Mouse (Mus musculus) forebrain, embryonic 12.5 days (tissue): ENCODE measurements around the gene Atxn10. TPM values are rescaled to one million over a fixed set of nuclear protein-coding genes. Genes with fewer than 3 reads are reported as not detected.
A peak's percentile ranks its signal among the peaks of the same experiment; 100 is the strongest.

Experiments used
- ATAC-seq: fragments of 200-750 bp; cut with Nextera tagmentation; 2 replicates; pipeline ENCODE4 v1.8.0; 2017; ENCODE audit warnings: moderate TSS enrichment; ENCODE audit not compliant: low FRiP score
- H3K27ac ChIP-seq: fragments of 300-500 bp; sonication (generic); 2 replicates; pipeline ENCODE4 v1.5.1; 2016; ENCODE audit warnings: mild to moderate bottlenecking
- H3K27me3 ChIP-seq: fragments of 300-500 bp; sonication (generic); 2 replicates; pipeline ENCODE4 v1.6.1; 2016; ENCODE audit warnings: mild to moderate bottlenecking
- H3K36me3 ChIP-seq: fragments of 300-500 bp; sonication (generic); replicated peaks from 2 replicates; pipeline ENCODE4 v1.6.1; 2016; ENCODE audit warnings: mild to moderate bottlenecking
- H3K4me1 ChIP-seq: fragments of 300-500 bp; sonication (generic); 2 replicates; pipeline ENCODE4 v1.6.1; 2016
- H3K4me2 ChIP-seq: fragments of 300-500 bp; sonication (generic); 2 replicates; pipeline ENCODE4 v1.6.1; 2016; ENCODE audit warnings: mild to moderate bottlenecking, moderate library complexity
- H3K4me3 ChIP-seq: fragments of 300-500 bp; sonication (generic); replicated peaks from 2 replicates; pipeline ENCODE4 v1.5.1; 2016; ENCODE audit warnings: mild to moderate bottlenecking
- H3K9ac ChIP-seq: fragments of 300-500 bp; sonication (generic); 2 replicates; pipeline ENCODE4 v1.6.1; 2016; ENCODE audit warnings: mild to moderate bottlenecking
- H3K9me3 ChIP-seq: fragments of 300-500 bp; sonication (generic); 2 replicates; pipeline ENCODE4 v1.6.1; 2016
- WGBS: fragments of 180-500 bp; shearing (Covaris S2); methylation state at CpG from one replicate; pipeline ENCODE4 v1.1.7; 2016; 5-methylcytosine and 5-hydroxymethylcytosine counted together
- polyA plus RNA-seq: library from polyadenylated mRNA; unstranded; fragments of >200 nt; fragmentation: Nextera tagmentation; extraction: Ambion mirVana; gene quantifications from 2 replicates; pipeline ENCODE4 v1.2.1, GENCODE M21; 2016

Atxn10 gene
- polyA plus RNA-seq, 1 experiment from 2014 or later: 407 TPM

GRCm38 (mm10) chr15:85463027-85463790 is 127.2 kb downstream of the Atxn10 start:
- ATAC-seq: peak; percentile 36
- Histone ChIP-seq H3K27ac (peak overlapping the region; percentile 93), H3K4me2 (peak overlapping the region; percentile 22), H3K4me3 (no peak overlapping the region), H3K9me3 (no peaks in the 10 kb centered on the region), H3K4me1 (peaks cover 93% of the 10 kb centered on the region), H3K36me3 (peaks cover 24% of the 10 kb centered on the region), H3K27me3 (peaks cover 28% of the 10 kb centered on the region), H3K9ac (no peak overlapping the region)
- WGBS: 19% methylated on average over 13 of the region's 13 CpGs

- H3K36me3 ChIP-seq: peaks cover 33% of the 10 kb centered on the region
- H3K4me3 ChIP-seq: no peak overlapping the region
- peak; percentile 56; the same call in 1 of the 2 replicates for ATAC-seq
- WGBS: 3% methylated on average over 5 of the region's 5 CpGs
- H3K4me2 ChIP-seq: 0 out of 2 replicates have a peak overlapping the region, but pooled peaks have one; percentile 17
- H3K27ac ChIP-seq: peak overlapping the region; percentile 93
- H3K4me1 ChIP-seq: peaks cover 83% of the 10 kb centered on the region
- no peak overlapping the region for H3K9ac ChIP-seq
- no peaks in the 10 kb centered on the region for H3K9me3 ChIP-seq
- H3K27me3 ChIP-seq: peaks cover 29% of the 10 kb centered on the region
Measured at GRCm38 (mm10) chr15:85464190-85464589, 128.1 kb downstream of the Atxn10 start.

- 23% methylated on average over 10 of the region's 10 CpGs for WGBS
- no peak for ATAC-seq
- H3K4me2 ChIP-seq: no peak overlapping the region
- H3K36me3 ChIP-seq: peaks cover 38% of the 10 kb centered on the region
- no peak overlapping the region for H3K9ac ChIP-seq
- peaks cover 75% of the 10 kb centered on the region for H3K4me1 ChIP-seq
- no peak overlapping the region for H3K4me3 ChIP-seq
- peak overlapping the region; percentile 93 for H3K27ac ChIP-seq
- no peaks in the 10 kb centered on the region for H3K9me3 ChIP-seq
- H3K27me3 ChIP-seq: peaks cover 29% of the 10 kb centered on the region
Measured at GRCm38 (mm10) chr15:85464823-85465565, 128.9 kb downstream of the Atxn10 start.

GRCm38 (mm10) chr15:85466456-85467067 is 130.5 kb downstream of the Atxn10 start:
- 71% methylated on average over 5 of the region's 5 CpGs for WGBS

GRCm38 (mm10) chr15:85469401-85469800 is 133.4 kb downstream of the Atxn10 start:
- Histone ChIP-seq H3K4me1 (peaks cover 31% of the 10 kb centered on the region), H3K36me3 (peaks cover 30% of the 10 kb centered on the region), H3K27me3 (peaks cover 25% of the 10 kb centered on the region), H3K9me3 (no peaks in the 10 kb centered on the region), H3K9ac (no peak overlapping the region), H3K4me3 (no peak overlapping the region), H3K27ac (no peak overlapping the region), H3K4me2 (no peak overlapping the region)
- WGBS: 87% methylated on average over 6 of the region's 6 CpGs
- ATAC-seq: no peak

More at GRCm38 (mm10) chr15:85466456-85467067, 130.5 kb downstream of the Atxn10 start:
- no peak overlapping the region for H3K4me2 ChIP-seq
- no peak overlapping the region for H3K9ac ChIP-seq
- peak overlapping the region; percentile 93 for H3K27ac ChIP-seq
- H3K4me1 ChIP-seq: peaks cover 60% of the 10 kb centered on the region
- H3K36me3 ChIP-seq: peaks cover 38% of the 10 kb centered on the region
- no peak for ATAC-seq
- H3K9me3 ChIP-seq: no peaks in the 10 kb centered on the region
- H3K27me3 ChIP-seq: peaks cover 29% of the 10 kb centered on the region
- H3K4me3 ChIP-seq: no peak overlapping the region

GRCm38 (mm10) chr15:85474697-85475096 is 138.7 kb downstream of the Atxn10 start:
- Histone ChIP-seq H3K36me3 (no peaks in the 10 kb centered on the region; the same call in 1 of the 2 replicates), H3K4me3 (no peak overlapping the region), H3K9ac (no peak overlapping the region), H3K9me3 (no peaks in the 10 kb centered on the region), H3K27me3 (no peaks in the 10 kb centered on the region; the same call in 1 of the 2 replicates), H3K4me2 (no peak overlapping the region), H3K4me1 (peaks cover 8% of the 10 kb centered on the region; the same call in 1 of the 2 replicates), H3K27ac (no peak overlapping the region)
- WGBS: 81% methylated on average over 3 of the region's 3 CpGs
- no peak for ATAC-seq

- no peak overlapping the region for H3K4me3 ChIP-seq
- no peaks in the 10 kb centered on the region; the same call in 1 of the 2 replicates for H3K36me3 ChIP-seq
- no peak overlapping the region for H3K4me2 ChIP-seq
- ATAC-seq: no peak
- H3K27ac ChIP-seq: no peak overlapping the region
- WGBS: 24% methylated on average over 1 of the region's 1 CpGs
- H3K4me1 ChIP-seq: peaks cover 25% of the 10 kb centered on the region
- H3K27me3 ChIP-seq: peaks cover 14% of the 10 kb centered on the region; the same call in 1 of the 2 replicates
- no peak overlapping the region for H3K9ac ChIP-seq
- H3K9me3 ChIP-seq: no peaks in the 10 kb centered on the region
Measured at GRCm38 (mm10) chr15:85477584-85477983, 141.5 kb downstream of the Atxn10 start.

- Histone ChIP-seq H3K4me2 (no peak overlapping the region), H3K27me3 (peaks cover 14% of the 10 kb centered on the region; the same call in 1 of the 2 replicates), H3K27ac (no peak overlapping the region), H3K36me3 (no peaks in the 10 kb centered on the region), H3K9ac (no peak overlapping the region), H3K4me1 (peaks cover 25% of the 10 kb centered on the region), H3K4me3 (no peak overlapping the region), H3K9me3 (no peaks in the 10 kb centered on the region)
- 82% methylated on average over 12 of the region's 12 CpGs for WGBS
- no peak for ATAC-seq
Measured at GRCm38 (mm10) chr15:85479365-85479764, 143.3 kb downstream of the Atxn10 start.

- peaks cover 25% of the 10 kb centered on the region for H3K4me1 ChIP-seq
- H3K9me3 ChIP-seq: no peaks in the 10 kb centered on the region
- no peak for ATAC-seq
- H3K9ac ChIP-seq: no peak overlapping the region
- no peak overlapping the region for H3K4me3 ChIP-seq
- peaks cover 14% of the 10 kb centered on the region; the same call in 1 of the 2 replicates for H3K27me3 ChIP-seq
- no peak overlapping the region for H3K27ac ChIP-seq
- H3K36me3 ChIP-seq: no peaks in the 10 kb centered on the region
- H3K4me2 ChIP-seq: no peak overlapping the region
- WGBS: 54% methylated on average over 5 of the region's 5 CpGs
Measured at GRCm38 (mm10) chr15:85479919-85480318, 143.9 kb downstream of the Atxn10 start.

GRCm38 (mm10) chr15:85480630-85481029 is 144.6 kb downstream of the Atxn10 start:
- 0 out of 2 replicates have a peak overlapping the region, but pooled peaks have one; percentile 7 for H3K9ac ChIP-seq
- peaks cover 14% of the 10 kb centered on the region; the same call in 1 of the 2 replicates for H3K27me3 ChIP-seq
- WGBS: 24% methylated on average over 3 of the region's 3 CpGs

GRCm38 (mm10) chr15:85488900-85489299 is 152.9 kb downstream of the Atxn10 start:
- Histone ChIP-seq H3K27ac (peak overlapping the region; percentile 83), H3K27me3 (peaks cover 20% of the 10 kb centered on the region), H3K9ac (no peak overlapping the region), H3K36me3 (no peaks in the 10 kb centered on the region), H3K4me2 (no peak overlapping the region), H3K9me3 (peaks cover 5% of the 10 kb centered on the region; the same call in 1 of the 2 replicates), H3K4me3 (no peak overlapping the region), H3K4me1 (peaks cover 38% of the 10 kb centered on the region)
- WGBS: 69% methylated on average over 10 of the region's 10 CpGs
- no peak for ATAC-seq

More at GRCm38 (mm10) chr15:85480630-85481029, 144.6 kb downstream of the Atxn10 start:
- Histone ChIP-seq H3K4me3 (no peak overlapping the region), H3K27ac (peak overlapping the region; percentile 14), H3K9me3 (no peaks in the 10 kb centered on the region), H3K36me3 (no peaks in the 10 kb centered on the region), H3K4me2 (no peak overlapping the region), H3K4me1 (peaks cover 25% of the 10 kb centered on the region)
- ATAC-seq: peak; percentile 59

- 0 out of 2 replicates have a peak overlapping the region, but pooled peaks have one; percentile 3 for H3K4me2 ChIP-seq
- H3K27me3 ChIP-seq: peaks cover 20% of the 10 kb centered on the region
- 45% methylated on average over 7 of the region's 7 CpGs for WGBS
- H3K27ac ChIP-seq: peak overlapping the region; percentile 83
- H3K4me3 ChIP-seq: no peak overlapping the region
- peaks cover 46% of the 10 kb centered on the region for H3K4me1 ChIP-seq
- no peak overlapping the region for H3K9ac ChIP-seq
- no peaks in the 10 kb centered on the region for H3K36me3 ChIP-seq
- peaks cover 5% of the 10 kb centered on the region; the same call in 1 of the 2 replicates for H3K9me3 ChIP-seq
- peak; percentile 25; the same call in 1 of the 2 replicates for ATAC-seq
Measured at GRCm38 (mm10) chr15:85489751-85490150, 153.7 kb downstream of the Atxn10 start.
